Mouse (Mus musculus): Measurements from ENCODE around the gene B3gnt9. TPM values are rescaled to one million over a fixed set of nuclear protein-coding genes. Genes with fewer than 3 reads are reported as not detected.
A peak's percentile ranks its signal among the peaks of the same experiment; 100 is the strongest.

Gene B3gnt9
- polyA plus RNA-seq, 1 experiment = 1.0 TPM

GRCm38 (mm10) chr8:105286907-105287306 is 32.0 kb upstream of the B3gnt9 start:
- TF ChIP-seq TAL1 (IDR thresholded peaks at IDR 0.05; ENCODE audit: low read length) (no peak), GATA1 (IDR thresholded peaks at IDR 0.05; ENCODE audit: low read length) (no peak)

GRCm38 (mm10) chr8:105285514-105285913 is 30.6 kb upstream of the B3gnt9 start:
- no peaks in the 10 kb centered on the region for H3K36me3 ChIP-seq (ENCODE audit: control insufficient read depth)
- peaks cover 62% of the 10 kb centered on the region for H3K27me3 ChIP-seq (ENCODE audit: control insufficient read depth)
- no peak for TF ChIP-seq GATA1 (IDR thresholded peaks at IDR 0.05; ENCODE audit: low read length)
- TF ChIP-seq TAL1 (IDR thresholded peaks at IDR 0.05; ENCODE audit: low read length) = no peak
- peaks cover 33% of the 10 kb centered on the region for H3K4me1 ChIP-seq (ENCODE audit: control insufficient read depth)
- no peak overlapping the region for H3K4me3 ChIP-seq (replicated peaks)
- no peaks in the 10 kb centered on the region for H3K9me3 ChIP-seq (ENCODE audit: control insufficient read depth, low read length)

More at GRCm38 (mm10) chr8:105286907-105287306, 32.0 kb upstream of the B3gnt9 start:
- H3K27me3 ChIP-seq (ENCODE audit: control insufficient read depth) = peaks cover 55% of the 10 kb centered on the region
- H3K9me3 ChIP-seq (ENCODE audit: control insufficient read depth, low read length) = no peaks in the 10 kb centered on the region
- no peaks in the 10 kb centered on the region for H3K36me3 ChIP-seq (ENCODE audit: control insufficient read depth)
- H3K4me1 ChIP-seq (ENCODE audit: control insufficient read depth) = peaks cover 40% of the 10 kb centered on the region
- no peak overlapping the region for H3K4me3 ChIP-seq (replicated peaks)

- Histone ChIP-seq H3K36me3 (ENCODE audit: control insufficient read depth) (no peaks in the 10 kb centered on the region), H3K9me3 (ENCODE audit: control insufficient read depth, low read length) (no peaks in the 10 kb centered on the region; the same call in 1 of the 2 replicates), H3K4me1 (ENCODE audit: control insufficient read depth) (peaks cover 27% of the 10 kb centered on the region), H3K27me3 (ENCODE audit: control insufficient read depth) (peaks cover 72% of the 10 kb centered on the region), H3K4me3 (replicated peaks) (peak overlapping the region; percentile 5)
- TF ChIP-seq TAL1 (IDR thresholded peaks at IDR 0.05; ENCODE audit: low read length) (no peak), GATA1 (IDR thresholded peaks at IDR 0.05; ENCODE audit: low read length) (no peak)
These were observed 28.1 kb upstream of the B3gnt9 start for GRCm38 (mm10) chr8:105283074-105283473.

GRCm38 (mm10) chr8:105282239-105282638 is 27.3 kb upstream of the B3gnt9 start:
- Histone ChIP-seq H3K4me1 (ENCODE audit: control insufficient read depth) (peaks cover 27% of the 10 kb centered on the region), H3K9me3 (ENCODE audit: control insufficient read depth, low read length) (no peaks in the 10 kb centered on the region; the same call in 1 of the 2 replicates), H3K27me3 (ENCODE audit: control insufficient read depth) (peaks cover 80% of the 10 kb centered on the region), H3K36me3 (ENCODE audit: control insufficient read depth) (no peaks in the 10 kb centered on the region), H3K4me3 (replicated peaks) (no peak overlapping the region)
- no peak for TF ChIP-seq GATA1 (IDR thresholded peaks at IDR 0.05; ENCODE audit: low read length)
- no peak for TF ChIP-seq TAL1 (IDR thresholded peaks at IDR 0.05; ENCODE audit: low read length)

- no peak for TF ChIP-seq TAL1 (IDR thresholded peaks at IDR 0.05; ENCODE audit: low read length)
- no peak for TF ChIP-seq GATA1 (IDR thresholded peaks at IDR 0.05; ENCODE audit: low read length)
- peaks cover 84% of the 10 kb centered on the region for H3K27me3 ChIP-seq (ENCODE audit: control insufficient read depth)
- H3K4me1 ChIP-seq (ENCODE audit: control insufficient read depth) = peaks cover 27% of the 10 kb centered on the region
- H3K36me3 ChIP-seq (ENCODE audit: control insufficient read depth) = no peaks in the 10 kb centered on the region
- H3K9me3 ChIP-seq (ENCODE audit: control insufficient read depth, low read length) = no peaks in the 10 kb centered on the region; the same call in 1 of the 2 replicates
- no peak overlapping the region for H3K4me3 ChIP-seq (replicated peaks)
These were observed 26.9 kb upstream of the B3gnt9 start for GRCm38 (mm10) chr8:105281821-105282220.

- Histone ChIP-seq H3K27me3 (ENCODE audit: control insufficient read depth) (peaks cover 85% of the 10 kb centered on the region), H3K36me3 (ENCODE audit: control insufficient read depth) (no peaks in the 10 kb centered on the region), H3K4me1 (ENCODE audit: control insufficient read depth) (peaks cover 38% of the 10 kb centered on the region), H3K9me3 (ENCODE audit: control insufficient read depth, low read length) (no peaks in the 10 kb centered on the region; the same call in 1 of the 2 replicates), H3K4me3 (replicated peaks) (no peak overlapping the region)
- TF ChIP-seq TAL1 (IDR thresholded peaks at IDR 0.05; ENCODE audit: low read length) = no peak
- no peak for TF ChIP-seq GATA1 (IDR thresholded peaks at IDR 0.05; ENCODE audit: low read length)
These were observed 25.6 kb upstream of the B3gnt9 start for GRCm38 (mm10) chr8:105280567-105280966.

- no peak for TF ChIP-seq TAL1 (IDR thresholded peaks at IDR 0.05; ENCODE audit: low read length)
- TF ChIP-seq GATA1 (IDR thresholded peaks at IDR 0.05; ENCODE audit: low read length) = no peak
- H3K4me3 ChIP-seq (replicated peaks) = peak overlapping the region; percentile 22
These were observed 24.0 kb upstream of the B3gnt9 start for GRCm38 (mm10) chr8:105278911-105279334.

GRCm38 (mm10) chr8:105276292-105277120 is 21.6 kb upstream of the B3gnt9 start:
- Histone ChIP-seq H3K4me3 (replicated peaks) (peak overlapping the region; percentile 28), H3K4me1 (ENCODE audit: control insufficient read depth) (peaks cover 24% of the 10 kb centered on the region), H3K36me3 (ENCODE audit: control insufficient read depth) (no peaks in the 10 kb centered on the region), H3K27me3 (ENCODE audit: control insufficient read depth) (peaks cover 98% of the 10 kb centered on the region), H3K9me3 (ENCODE audit: control insufficient read depth, low read length) (no peaks in the 10 kb centered on the region; the same call in 1 of the 2 replicates)
- TF ChIP-seq GATA1 (IDR thresholded peaks at IDR 0.05; ENCODE audit: low read length) = no peak
- TF ChIP-seq TAL1 (IDR thresholded peaks at IDR 0.05; ENCODE audit: low read length) = no peak

More at GRCm38 (mm10) chr8:105278911-105279334, 24.0 kb upstream of the B3gnt9 start:
- peaks cover 38% of the 10 kb centered on the region for H3K4me1 ChIP-seq (ENCODE audit: control insufficient read depth)
- no peaks in the 10 kb centered on the region; the same call in 1 of the 2 replicates for H3K9me3 ChIP-seq (ENCODE audit: control insufficient read depth, low read length)
- H3K36me3 ChIP-seq (ENCODE audit: control insufficient read depth) = no peaks in the 10 kb centered on the region
- peaks cover 90% of the 10 kb centered on the region for H3K27me3 ChIP-seq (ENCODE audit: control insufficient read depth)

GRCm38 (mm10) chr8:105275840-105276239 is 20.9 kb upstream of the B3gnt9 start, which contains the start of gene Nol3:
TSS of gene Nol3 (plus strand) at chr8:105276140.
- peaks cover 99% of the 10 kb centered on the region for H3K27me3 ChIP-seq (ENCODE audit: control insufficient read depth)

More at GRCm38 (mm10) chr8:105275840-105276239, 20.9 kb upstream of the B3gnt9 start, which contains the start of gene Nol3:
- Histone ChIP-seq H3K4me1 (ENCODE audit: control insufficient read depth) (peaks cover 24% of the 10 kb centered on the region), H3K9me3 (ENCODE audit: control insufficient read depth, low read length) (peaks cover under 1% of the 10 kb centered on the region; the same call in 1 of the 2 replicates), H3K36me3 (ENCODE audit: control insufficient read depth) (no peaks in the 10 kb centered on the region), H3K4me3 (replicated peaks) (peak within 1 kb of the TSS; percentile 28)
- no peak for TF ChIP-seq GATA1 (IDR thresholded peaks at IDR 0.05; ENCODE audit: low read length)
- TF ChIP-seq TAL1 (IDR thresholded peaks at IDR 0.05; ENCODE audit: low read length) = no peak

All from erythroblast, embryonic 14.5 days (primary cell).